Mouse (Mus musculus) kidney, adult 8-10 months (tissue): ENCODE measurements at regions not wholly inside any gene's neighbourhood (a gene's known extent, or its start where the extent isn't known, plus 50 kb on each side); places are given as distances from the start of the nearest gene placed in this dataset.
A peak's percentile ranks its signal among the peaks of the same experiment; 100 is the strongest.

Experiments
- DNase-seq, 2 experiments: peaks; one replicate each; pipeline ENCODE4 v3.0.0; 2022

GRCm38 (mm10) chr14:11417857-11418256, 61.3 kb upstream of the Gm3839 start:
- DNase-seq, result no peak

- no peak for DNase-seq
Observed at GRCm38 (mm10) chr14:11422306-11422705, 65.8 kb upstream of the Gm3839 start.

GRCm38 (mm10) chr14:11428256-11429240, 72.0 kb upstream of the Gm3839 start:
- no peak for DNase-seq

- no peak for DNase-seq
Observed at GRCm38 (mm10) chr14:11435166-11435784, 78.7 kb upstream of the Gm3839 start.

- DNase-seq, result no peak
Observed at GRCm38 (mm10) chr14:11438611-11439010, 82.1 kb upstream of the Gm3839 start.

GRCm38 (mm10) chr14:11440176-11440575, 83.7 kb upstream of the Gm3839 start:
- DNase-seq, result no peak

GRCm38 (mm10) chr14:11449958-11450357, 93.4 kb upstream of the Gm3839 start:
- no peak for DNase-seq

- DNase-seq, result peak; percentile 25 to 28
Observed at GRCm38 (mm10) chr14:11477731-11478130, 75.6 kb upstream of the Ptprg start.

GRCm38 (mm10) chr14:11482151-11482550, 71.2 kb upstream of the Ptprg start:
- DNase-seq, result no peak

GRCm38 (mm10) chr14:11486287-11486686, 67.0 kb upstream of the Ptprg start:
- no peak for DNase-seq

GRCm38 (mm10) chr14:11501744-11502143, 51.6 kb upstream of the Ptprg start:
- DNase-seq, result no peak

- DNase-seq, result peak; percentile 2 to 4
Observed at GRCm38 (mm10) chr14:11503156-11503555, 50.2 kb upstream of the Ptprg start.
